Mouse (Mus musculus) heart, adult 2 months (tissue): ENCODE data around the gene Unk.

Experiments
- CTCF ChIP-seq: fragments of 200-600 bp; IDR thresholded peaks from 2 replicates; pipeline ENCODE4 v1.8.1; 2022; ENCODE audit warnings: antibody characterized with exemption, mild to moderate bottlenecking, moderate library complexity
- EP300 ChIP-seq: fragments of 200-500 bp; IDR thresholded peaks from 2 replicates; pipeline ENCODE4 v1.6.1; 2011; ENCODE audit warnings: low read depth, low read length, control low read depth; ENCODE audit not compliant: insufficient read depth
- POLR2A ChIP-seq: fragments of 200-500 bp; IDR thresholded peaks from 2 replicates; pipeline ENCODE4 v1.6.1; 2011; ENCODE audit warnings: mild to moderate bottlenecking, low read depth, low read length, control low read depth; ENCODE audit not compliant: insufficient read depth

DNA sequence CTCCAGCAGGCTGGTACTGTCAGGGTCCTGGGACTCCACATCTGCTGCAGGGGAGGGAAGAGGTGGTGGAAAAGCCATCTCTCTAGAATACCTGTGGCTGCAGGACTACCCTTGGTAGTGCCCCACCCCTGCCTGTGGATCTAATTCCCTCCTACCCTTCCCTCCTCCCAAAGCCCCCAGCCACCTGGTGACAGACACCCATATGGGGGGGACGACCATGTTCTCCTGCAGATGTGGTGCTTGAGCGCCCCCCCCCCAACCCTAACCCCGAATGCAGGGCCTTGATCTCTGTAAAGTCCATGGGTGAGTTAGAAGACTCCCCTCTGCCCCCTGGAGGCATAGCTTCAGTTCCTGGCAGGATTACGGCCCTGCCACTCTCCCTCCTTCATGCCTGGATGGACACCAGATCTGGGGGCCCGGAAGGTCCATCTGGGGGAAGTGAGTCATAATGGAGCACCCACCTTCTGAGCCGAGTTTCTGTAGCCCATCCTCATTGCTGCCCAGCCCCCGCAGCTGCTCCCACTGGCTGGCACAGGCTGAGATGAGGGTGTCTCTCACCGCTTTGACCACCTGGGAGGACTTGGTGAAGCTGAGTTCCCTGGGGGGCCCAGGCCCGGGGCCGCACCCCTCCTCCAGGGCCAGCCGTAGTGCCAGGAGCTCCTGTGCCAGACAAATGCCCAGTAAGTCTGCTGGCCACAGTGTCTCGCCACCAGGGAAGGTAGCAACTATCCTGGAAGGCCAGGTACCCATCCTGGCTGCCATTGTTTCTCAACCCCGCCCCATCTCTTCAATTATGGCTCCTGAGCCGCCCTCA, 77.0 kb downstream of the Unk start:
- TF ChIP-seq CTCF (peak; percentile 49), POLR2A (0 out of 2 replicates have a peak, but pooled peaks have one; percentile 30), EP300 (no peak)
